Mouse (Mus musculus) liver, embryonic 14.5 days (tissue): ENCODE data around the gene Mecom. TPM values are rescaled to one million over a fixed set of nuclear protein-coding genes. Genes with fewer than 3 reads are reported as not detected.

Source experiments
- ATAC-seq: fragments of 200-750 bp; cut with Nextera tagmentation; 2 replicates; pipeline ENCODE4 v1.8.0; 2017; ENCODE audit warnings: moderate number of reproducible peaks, mild to moderate bottlenecking, moderate library complexity; ENCODE audit not compliant: insufficient read depth
- DNase-seq, 3 experiments: peaks; one replicate each; pipeline ENCODE4 v3.0.0-alpha.2; 2012 to 2013; ENCODE audit warnings: low read depth in 3 of 3, low spot score in 3 of 3
- H3K27ac ChIP-seq: fragments of 300-500 bp; sonication (generic); 2 replicates; pipeline ENCODE4 v1.5.1; 2014; ENCODE audit warnings: moderate library complexity, mild to moderate bottlenecking, control low read depth, inconsistent platforms
- H3K27me3 ChIP-seq: fragments of 300-500 bp; sonication (generic); 2 replicates; pipeline ENCODE4 v1.6.1; 2014; ENCODE audit warnings: mild to moderate bottlenecking, low read length, moderate library complexity; ENCODE audit not compliant: control insufficient read depth, insufficient read depth
- H3K36me3 ChIP-seq: fragments of 300-500 bp; sonication (generic); replicated peaks from 2 replicates; pipeline ENCODE4 v1.6.1; 2014; ENCODE audit warnings: low read depth; ENCODE audit not compliant: control insufficient read depth, insufficient read depth
- H3K4me1 ChIP-seq, 2 experiments: fragments of 200-500 bp in 1 of 2; fragments of 300-500 bp in 1 of 2; sonication (generic) in 1 of 2; replicated peaks; 2 replicates each; pipeline ENCODE4 v1.6.1; 2012 to 2014; ENCODE audit warnings: antibody characterized with exemption in 1 of 2, inconsistent platforms in 1 of 2, low read length in 1 of 2; ENCODE audit not compliant: control insufficient read depth in 2 of 2, insufficient read depth in 2 of 2
- H3K4me2 ChIP-seq: fragments of 300-500 bp; sonication (generic); 2 replicates; pipeline ENCODE4 v1.6.1; 2014; ENCODE audit warnings: low read depth, mild to moderate bottlenecking, control low read depth, moderate library complexity
- H3K4me3 ChIP-seq, 2 experiments: fragments of 200-500 bp in 1 of 2; fragments of 300-500 bp in 1 of 2; sonication (generic) in 1 of 2; 2 replicates each; pipeline ENCODE4 v1.5.1; 2012 to 2014; ENCODE audit warnings: low read depth in 2 of 2, low read length in 2 of 2, mild to moderate bottlenecking in 2 of 2, control low read depth in 1 of 2, inconsistent platforms in 1 of 2, moderate library complexity in 1 of 2; ENCODE audit not compliant: insufficient read depth in 1 of 2
- H3K9ac ChIP-seq: fragments of 300-500 bp; sonication (generic); replicated peaks from 2 replicates; pipeline ENCODE4 v1.6.1; 2014; ENCODE audit warnings: mild to moderate bottlenecking, control low read depth, moderate library complexity
- H3K9me3 ChIP-seq: fragments of 300-500 bp; sonication (generic); 2 replicates; pipeline ENCODE4 v1.6.1; 2016; ENCODE audit warnings: low read length, mixed read lengths; ENCODE audit not compliant: control insufficient read depth
- CTCF ChIP-seq: IDR thresholded peaks from 2 replicates; pipeline ENCODE4 v1.5.1; 2016; ENCODE audit warnings: antibody characterized with exemption, low read depth, control low read depth
- EP300 ChIP-seq: IDR thresholded peaks from 2 replicates; pipeline ENCODE4 v1.6.1; 2016; ENCODE audit warnings: antibody characterized with exemption, low read depth
- WGBS: fragments of 180-500 bp; shearing (Covaris S2); extraction: QIAGEN DNeasy Blood & Tissue Kit; methylation state at CpG from one replicate; pipeline ENCODE4 v1.1.7; 2014; ENCODE audit not compliant: insufficient replicate concordance; 5-methylcytosine and 5-hydroxymethylcytosine counted together
- polyA plus RNA-seq, 2 experiments: library from polyadenylated mRNA; depleted of rRNA in 1 of 2; stranded (reverse) in 1 of 2; unstranded in 1 of 2; fragments of >200 nt; fragmentation: Nextera tagmentation in 1 of 2; extraction: Ambion mirVana in 1 of 2; gene quantifications; 2 replicates each; pipeline versions ENCODE4 v1.2.1 to v1.2.3; 2012 to 2014

Gene Mecom
- polyA plus RNA-seq, 2 experiments = 0.67 to 0.75 TPM

- H3K9me3 ChIP-seq = no peaks in the 10 kb centered on the region
- no peaks in the 10 kb centered on the region for H3K27me3 ChIP-seq
- no peak overlapping the region for H3K4me2 ChIP-seq
- DNase-seq = no peak
- H3K4me3 ChIP-seq = no peak overlapping the region
- WGBS = 61% methylated on average over 6 of the region's 6 CpGs
- H3K27ac ChIP-seq = no peak overlapping the region
- H3K36me3 ChIP-seq = no peaks in the 10 kb centered on the region
- H3K9ac ChIP-seq = no peak overlapping the region
- no peaks in the 10 kb centered on the region for H3K4me1 ChIP-seq
- no peak for ATAC-seq
- TF ChIP-seq EP300 (no peak), CTCF (no peak)
These were observed 5.9 kb upstream of the Mecom start for GRCm38 (mm10) chr3:30553741-30554140.

- DNase-seq (no peak), ATAC-seq (no peak)
- H3K4me3 ChIP-seq = no peak overlapping the region
These were observed 2.4 kb upstream of the Mecom start for GRCm38 (mm10) chr3:30550218-30550617.

GRCm38 (mm10) chr3:30548928-30549327 lies 1.1 kb upstream of the Mecom start:
- no peaks in the 10 kb centered on the region for H3K4me1 ChIP-seq
- ATAC-seq = no peak
- 65% methylated on average over 7 of the region's 7 CpGs for whole genome bisulfite sequencing

More at GRCm38 (mm10) chr3:30550218-30550617, 2.4 kb upstream of the Mecom start:
- no peaks in the 10 kb centered on the region for H3K9me3 ChIP-seq
- WGBS = 31% methylated on average over 2 of the region's 2 CpGs
- no peak overlapping the region for H3K9ac ChIP-seq
- no peaks in the 10 kb centered on the region for H3K36me3 ChIP-seq
- H3K27me3 ChIP-seq = no peaks in the 10 kb centered on the region
- H3K4me1 ChIP-seq = no peaks in the 10 kb centered on the region
- TF ChIP-seq CTCF (peak; percentile 16), EP300 (no peak)
- no peak overlapping the region for H3K4me2 ChIP-seq
- no peak overlapping the region for H3K27ac ChIP-seq

GRCm38 (mm10) chr3:30546831-30547369 lies 908 bp downstream of the Mecom start:
- no peak for ATAC-seq
- Histone ChIP-seq H3K9ac (no peak overlapping the region), H3K36me3 (no peaks in the 10 kb centered on the region), H3K4me1 (no peaks in the 10 kb centered on the region), H3K27me3 (no peaks in the 10 kb centered on the region), H3K27ac (no peak overlapping the region), H3K9me3 (no peaks in the 10 kb centered on the region), H3K4me2 (no peak overlapping the region), H3K4me3 (no peak overlapping the region)
- 51% methylated on average over 11 of the region's 11 CpGs for WGBS
- DNase-seq = no peak
- TF ChIP-seq CTCF (no peak), EP300 (no peak)

More at GRCm38 (mm10) chr3:30548928-30549327, 1.1 kb upstream of the Mecom start:
- Histone ChIP-seq H3K27me3 (no peaks in the 10 kb centered on the region), H3K9me3 (no peaks in the 10 kb centered on the region), H3K4me3 (no peak overlapping the region), H3K9ac (no peak overlapping the region), H3K27ac (no peak overlapping the region), H3K4me2 (no peak overlapping the region), H3K36me3 (no peaks in the 10 kb centered on the region)
- TF ChIP-seq CTCF (no peak), EP300 (no peak)
- DNase-seq = no peak

GRCm38 (mm10) chr3:30546366-30546765 lies 1.4 kb downstream of the Mecom start:
- H3K27ac ChIP-seq = no peak overlapping the region
- ATAC-seq (no peak), DNase-seq (no peak)
- H3K27me3 ChIP-seq = no peaks in the 10 kb centered on the region
- no peak overlapping the region for H3K4me3 ChIP-seq
- TF ChIP-seq EP300 (no peak), CTCF (no peak)
- no peaks in the 10 kb centered on the region for H3K9me3 ChIP-seq
- no peak overlapping the region for H3K9ac ChIP-seq
- no peak overlapping the region for H3K4me2 ChIP-seq
- H3K4me1 ChIP-seq = no peaks in the 10 kb centered on the region
- no peaks in the 10 kb centered on the region for H3K36me3 ChIP-seq
- 50% methylated on average over 13 of the region's 13 CpGs for WGBS
